Mouse (Mus musculus): Measurements from ENCODE around the gene Rnf144a. TPM values are rescaled to one million over a fixed set of nuclear protein-coding genes. Genes with fewer than 3 reads are reported as not detected.
A peak's percentile ranks its signal among the peaks of the same experiment; 100 is the strongest.
"Not testable (repeated sequence)": the region's sequence is repeated elsewhere in the genome, so short reads cannot be mapped to it uniquely, and the experiment has no call there.

The Rnf144a gene
- polyA plus RNA-seq, 1 experiment from 2014 or later: 27.4 TPM

DNA sequence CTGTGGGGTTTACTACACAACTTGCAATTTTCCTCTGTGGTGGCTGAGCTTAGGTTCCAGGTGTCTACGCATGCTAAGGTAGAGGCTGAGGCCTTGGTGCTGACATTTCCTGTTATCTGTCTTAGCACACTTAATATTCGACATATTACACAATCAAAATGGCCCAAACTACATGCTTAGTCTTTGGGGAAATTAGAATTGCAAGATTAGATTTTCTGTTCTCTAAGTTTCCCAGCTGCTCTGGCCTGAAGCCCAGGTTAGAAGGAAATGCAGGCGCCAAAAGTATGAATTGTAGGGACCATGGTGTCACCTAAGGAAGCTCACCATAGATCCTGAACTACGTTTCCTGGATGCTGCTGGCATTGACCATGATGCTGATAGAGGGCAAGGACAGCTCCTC, 21.3 kb upstream of the Rnf144a start:
- H3K9me3 ChIP-seq: no peaks in the 10 kb centered on the region
- H3K4me3 ChIP-seq: no peak overlapping the region
- no peak overlapping the region for H3K4me2 ChIP-seq
- no peak for ATAC-seq (ENCODE audit: low read depth)
- no peak overlapping the region for H3K27ac ChIP-seq (replicated peaks)
- WGBS: 87% methylated on average over 4 of the region's 4 CpGs
- no peaks in the 10 kb centered on the region for H3K36me3 ChIP-seq
- no peaks in the 10 kb centered on the region for H3K4me1 ChIP-seq (replicated peaks)
- H3K27me3 ChIP-seq: no peaks in the 10 kb centered on the region
- H3K9ac ChIP-seq: no peak overlapping the region

DNA sequence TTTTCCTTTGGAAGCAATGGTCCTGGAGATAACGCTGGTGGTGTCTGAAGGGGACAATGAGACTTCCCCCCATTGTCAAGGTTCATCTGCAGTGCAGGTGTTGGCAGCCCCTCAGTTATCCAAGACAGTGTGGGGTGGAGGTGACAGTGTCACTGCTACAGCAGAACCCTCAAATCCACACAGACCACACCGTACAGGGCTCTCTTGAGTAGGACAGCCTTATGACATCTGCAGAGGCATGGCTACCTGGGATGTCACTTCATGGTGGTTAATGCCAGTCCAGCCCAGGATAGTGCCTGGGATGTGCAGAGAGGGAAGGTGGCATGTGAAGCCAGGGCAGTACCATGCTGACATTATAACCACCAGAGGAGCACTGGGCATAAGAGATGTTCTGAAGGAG, 13.7 kb upstream of the Rnf144a start:
- not testable (repeated sequence) for H3K4me2 ChIP-seq; H3K4me3 ChIP-seq; H3K9ac ChIP-seq; H3K9me3 ChIP-seq; H3K27me3 ChIP-seq; ATAC-seq (ENCODE audit: low read depth); H3K27ac ChIP-seq (replicated peaks); H3K4me1 ChIP-seq (replicated peaks); H3K36me3 ChIP-seq
- WGBS: 85% methylated on average over 2 of the region's 2 CpGs

- Histone ChIP-seq H3K9me3 (no peaks in the 10 kb centered on the region), H3K36me3 (no peaks in the 10 kb centered on the region), H3K27me3 (no peaks in the 10 kb centered on the region), H3K4me3 (no peak overlapping the region), H3K4me1 (replicated peaks) (no peaks in the 10 kb centered on the region), H3K27ac (replicated peaks) (no peak overlapping the region), H3K9ac (no peak overlapping the region), H3K4me2 (no peak overlapping the region)
- ATAC-seq (ENCODE audit: low read depth): no peak
- WGBS: 98% methylated on average over 2 of the region's 2 CpGs
Observed at GRCm38 (mm10) chr12:26424841-26425240, 9.8 kb upstream of the Rnf144a start.

DNA sequence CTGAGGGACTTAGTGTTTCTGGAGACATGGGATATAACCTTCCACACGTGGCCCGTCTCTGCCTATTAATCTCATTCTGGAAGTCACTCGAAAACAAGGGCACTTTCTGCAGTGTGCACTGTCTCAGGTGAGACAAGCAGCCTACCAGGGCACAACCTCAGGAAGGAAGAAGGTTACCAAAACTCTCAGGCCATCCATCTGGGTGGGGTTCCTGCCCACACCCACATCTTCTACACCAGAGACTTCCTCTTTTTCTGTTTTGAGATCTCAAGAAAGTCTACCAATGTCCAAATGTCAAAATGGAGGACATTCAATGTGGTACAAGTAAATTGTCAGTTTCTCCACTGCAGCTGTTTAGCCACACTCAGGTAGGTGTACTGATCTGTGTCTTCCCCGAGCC, 3.3 kb upstream of the Rnf144a start:
- Histone ChIP-seq H3K4me3 (no peak overlapping the region), H3K4me1 (replicated peaks) (peaks cover 19% of the 10 kb centered on the region), H3K27me3 (no peaks in the 10 kb centered on the region), H3K36me3 (no peaks in the 10 kb centered on the region), H3K9ac (no peak overlapping the region), H3K9me3 (no peaks in the 10 kb centered on the region), H3K4me2 (no peak overlapping the region), H3K27ac (replicated peaks) (no peak overlapping the region)
- no peak for ATAC-seq (ENCODE audit: low read depth)
- WGBS: 80% methylated on average over 4 of the region's 4 CpGs

DNA sequence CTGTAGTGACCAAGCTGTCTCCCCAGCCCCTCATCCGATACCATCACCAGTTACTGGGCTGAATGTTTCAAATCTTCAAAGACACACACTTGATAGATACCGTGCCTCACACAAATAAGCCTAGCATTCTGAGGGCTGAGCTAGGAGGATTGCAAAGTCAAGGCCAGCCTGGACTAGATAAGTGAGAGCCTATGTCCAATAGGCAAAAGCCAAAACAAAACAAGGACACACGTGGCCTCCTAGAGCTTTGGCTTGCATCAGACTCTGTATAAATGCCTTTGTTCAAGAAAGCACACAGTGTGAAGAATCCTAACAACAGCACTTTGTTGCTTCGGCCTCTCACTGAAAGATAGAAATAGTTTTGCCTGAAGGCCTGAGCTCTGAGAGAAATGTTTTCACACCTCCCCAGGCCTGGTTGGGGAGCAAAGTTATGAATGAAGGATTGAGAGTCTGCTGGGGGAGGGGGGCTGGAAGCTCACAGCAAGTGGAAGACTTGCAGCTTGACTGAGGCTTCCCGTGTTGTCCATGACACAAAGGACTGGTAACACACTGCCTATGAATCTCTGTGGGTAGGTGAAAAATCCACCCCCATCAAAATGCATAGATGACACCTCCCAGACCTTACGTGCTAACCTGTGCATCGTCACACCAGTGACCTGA, 1.7 kb upstream of the Rnf144a start:
- no peak for ATAC-seq (ENCODE audit: low read depth)
- Histone ChIP-seq H3K4me2 (no peak overlapping the region), H3K9ac (no peak overlapping the region), H3K27ac (replicated peaks) (no peak overlapping the region), H3K9me3 (no peaks in the 10 kb centered on the region), H3K36me3 (no peaks in the 10 kb centered on the region), H3K4me3 (no peak overlapping the region), H3K27me3 (no peaks in the 10 kb centered on the region), H3K4me1 (replicated peaks) (peaks cover 34% of the 10 kb centered on the region)
- 78% methylated on average over 7 of the region's 7 CpGs for WGBS

- peaks cover 56% of the 10 kb centered on the region for H3K4me1 ChIP-seq (replicated peaks)
- H3K9me3 ChIP-seq: no peaks in the 10 kb centered on the region
- H3K36me3 ChIP-seq: no peaks in the 10 kb centered on the region
- peak overlapping the region; percentile 88 for H3K27ac ChIP-seq (replicated peaks)
- ATAC-seq (ENCODE audit: low read depth): peak; percentile 79
- H3K9ac ChIP-seq: peak overlapping the region; percentile 98
- peak overlapping the region; percentile 90 for H3K4me3 ChIP-seq
- peak overlapping the region; percentile 91 for H3K4me2 ChIP-seq
- H3K27me3 ChIP-seq: no peaks in the 10 kb centered on the region
- WGBS: under 1% methylated on average over 64 of the region's 64 CpGs
Observed at GRCm38 (mm10) chr12:26414451-26415103, 477 bp downstream of the Rnf144a start.

DNA sequence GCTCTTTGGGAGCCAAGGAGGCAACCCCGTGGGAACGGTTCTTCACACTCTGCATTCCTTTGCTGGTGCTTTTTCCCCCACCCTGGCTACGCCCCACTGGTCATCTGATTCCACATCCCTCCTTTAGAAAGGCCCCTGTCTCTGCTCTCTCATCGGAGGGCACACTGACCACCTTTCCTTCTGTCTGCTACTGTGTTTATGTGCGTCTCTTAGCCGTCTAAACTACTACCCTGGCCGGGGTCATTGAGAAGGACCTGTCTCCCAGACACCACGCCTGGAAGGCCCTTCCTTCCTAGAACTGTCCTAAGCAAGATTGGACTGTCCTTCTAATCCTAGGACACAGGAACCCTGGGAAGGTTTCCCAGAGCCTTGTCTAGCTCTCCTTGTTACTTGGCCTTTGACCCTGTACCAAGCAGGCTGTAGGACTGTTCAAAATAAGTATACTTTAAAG, 1.1 kb downstream of the Rnf144a start:
- peak overlapping the region; percentile 98 for H3K9ac ChIP-seq
- H3K4me2 ChIP-seq: peak overlapping the region; percentile 91
- H3K4me1 ChIP-seq (replicated peaks): peaks cover 62% of the 10 kb centered on the region
- H3K36me3 ChIP-seq: no peaks in the 10 kb centered on the region
- ATAC-seq (ENCODE audit: low read depth): 0 out of 2 replicates have a peak, but pooled peaks have one; percentile 11
- 0 out of 2 replicates have a peak overlapping the region, but pooled peaks have one; percentile 88 for H3K27ac ChIP-seq (replicated peaks)
- peak overlapping the region; percentile 90 for H3K4me3 ChIP-seq
- H3K9me3 ChIP-seq: no peaks in the 10 kb centered on the region
- 7% methylated on average over 8 of the region's 8 CpGs for WGBS
- no peaks in the 10 kb centered on the region for H3K27me3 ChIP-seq

- peak overlapping the region; percentile 52 for H3K9ac ChIP-seq
- H3K4me2 ChIP-seq: peak overlapping the region; percentile 91
- H3K9me3 ChIP-seq: no peaks in the 10 kb centered on the region
- peaks cover 74% of the 10 kb centered on the region for H3K4me1 ChIP-seq (replicated peaks)
- H3K36me3 ChIP-seq: no peaks in the 10 kb centered on the region; the same call in 1 of the 2 replicates
- no peak for ATAC-seq (ENCODE audit: low read depth)
- H3K27me3 ChIP-seq: no peaks in the 10 kb centered on the region
- H3K4me3 ChIP-seq: peak overlapping the region; percentile 90
- H3K27ac ChIP-seq (replicated peaks): 0 out of 2 replicates have a peak overlapping the region, but pooled peaks have one; percentile 3
- 70% methylated on average over 6 of the region's 6 CpGs for WGBS
Observed at GRCm38 (mm10) chr12:26412802-26413201, 2.3 kb downstream of the Rnf144a start.

GRCm38 (mm10) chr12:26411841-26412450, 3.1 kb downstream of the Rnf144a start:
- Histone ChIP-seq H3K4me3 (0 out of 2 replicates have a peak overlapping the region, but pooled peaks have one; percentile 90), H3K27me3 (no peaks in the 10 kb centered on the region), H3K4me2 (peak overlapping the region; percentile 91), H3K27ac (replicated peaks) (no peak overlapping the region), H3K9me3 (no peaks in the 10 kb centered on the region), H3K9ac (peak overlapping the region; percentile 52; the same call in 1 of the 2 replicates), H3K36me3 (no peaks in the 10 kb centered on the region; the same call in 1 of the 2 replicates), H3K4me1 (replicated peaks) (peaks cover 75% of the 10 kb centered on the region)
- WGBS: 57% methylated on average over 10 of the region's 10 CpGs
- no peak for ATAC-seq (ENCODE audit: low read depth)

GRCm38 (mm10) chr12:26410443-26410842, 4.6 kb downstream of the Rnf144a start:
- H3K9me3 ChIP-seq: no peaks in the 10 kb centered on the region
- peaks cover 81% of the 10 kb centered on the region for H3K4me1 ChIP-seq (replicated peaks)
- WGBS: 79% methylated on average over 3 of the region's 3 CpGs
- no peak overlapping the region for H3K4me3 ChIP-seq
- ATAC-seq (ENCODE audit: low read depth): no peak
- no peak overlapping the region for H3K9ac ChIP-seq
- no peak overlapping the region for H3K27ac ChIP-seq (replicated peaks)
- no peaks in the 10 kb centered on the region for H3K27me3 ChIP-seq
- no peak overlapping the region for H3K4me2 ChIP-seq
- H3K36me3 ChIP-seq: no peaks in the 10 kb centered on the region; the same call in 1 of the 2 replicates

DNA sequence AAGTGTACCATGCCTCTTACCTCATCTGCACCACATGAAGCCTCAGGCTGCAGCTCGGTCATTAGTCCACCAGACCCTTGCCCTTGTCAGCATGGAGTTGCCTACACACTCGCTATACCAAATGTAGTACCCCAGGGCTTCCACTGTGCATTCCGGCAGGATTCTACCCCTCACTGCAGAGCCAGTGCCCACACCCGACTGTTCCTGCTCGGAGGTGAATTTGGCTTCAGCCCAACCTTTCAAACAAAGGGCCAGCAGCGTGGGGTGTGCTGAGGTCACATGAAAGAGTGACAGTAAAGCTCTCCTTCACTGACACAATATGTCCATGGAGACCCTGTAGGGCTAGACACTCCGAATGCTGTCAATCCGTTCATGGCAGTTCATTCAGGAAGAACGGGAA, 6.3 kb downstream of the Rnf144a start:
- H3K4me2 ChIP-seq: no peak overlapping the region
- no peak overlapping the region for H3K9ac ChIP-seq
- peaks cover 12% of the 10 kb centered on the region for H3K36me3 ChIP-seq
- H3K9me3 ChIP-seq: no peaks in the 10 kb centered on the region
- 68% methylated on average over 9 of the region's 9 CpGs for WGBS
- H3K4me1 ChIP-seq (replicated peaks): peaks cover 76% of the 10 kb centered on the region
- no peak overlapping the region for H3K4me3 ChIP-seq
- no peak for ATAC-seq (ENCODE audit: low read depth)
- no peaks in the 10 kb centered on the region for H3K27me3 ChIP-seq
- no peak overlapping the region for H3K27ac ChIP-seq (replicated peaks)
